Mouse (Mus musculus) kidney, postnatal 14 days (tissue): ENCODE data around the gene Trp53rka.
"Not testable (repeated sequence)": the region's sequence is repeated elsewhere in the genome, so short reads cannot be mapped to it uniquely, and the experiment has no call there.

Source experiments
- DNase-seq: peaks from one replicate; pipeline ENCODE4 v3.0.0; 2022; ENCODE audit warnings: mixed read lengths

Gene Trp53rka

GRCm38 (mm10) chr2:165492648-165493553 is at the start of gene Trp53rka:
Gene Trp53rka, minus strand, starts transcription at chr2:165493324.
- DNase-seq, result peak; percentile 90

GRCm38 (mm10) chr2:165540975-165541374 is 47.9 kb upstream of the Trp53rka start:
- no peak for DNase-seq

- DNase-seq, result no peak
Observed at GRCm38 (mm10) chr2:165533789-165534188, 40.7 kb upstream of the Trp53rka start.

DNA sequence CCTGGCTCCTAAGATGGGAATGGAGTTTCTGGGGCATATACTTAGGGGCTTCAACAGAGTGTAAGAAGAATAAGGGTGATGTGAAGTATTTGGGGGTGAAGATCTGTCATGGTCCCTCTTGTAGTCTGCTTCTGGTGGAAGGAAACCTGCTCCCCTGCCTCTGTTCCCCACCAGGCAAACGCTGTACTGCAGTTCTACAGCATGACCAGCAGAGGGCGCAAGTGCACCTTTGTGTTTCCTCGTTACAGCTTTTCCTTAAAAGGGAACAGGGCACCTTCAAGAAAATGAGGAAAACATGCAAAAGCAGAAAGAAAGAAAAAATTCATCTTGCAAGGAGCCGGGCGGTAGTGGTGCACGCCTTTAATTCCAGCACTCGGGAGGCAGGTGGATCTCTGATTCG is 36.0 kb upstream of the Trp53rka start:
- peak; percentile 50 for DNase-seq

DNA sequence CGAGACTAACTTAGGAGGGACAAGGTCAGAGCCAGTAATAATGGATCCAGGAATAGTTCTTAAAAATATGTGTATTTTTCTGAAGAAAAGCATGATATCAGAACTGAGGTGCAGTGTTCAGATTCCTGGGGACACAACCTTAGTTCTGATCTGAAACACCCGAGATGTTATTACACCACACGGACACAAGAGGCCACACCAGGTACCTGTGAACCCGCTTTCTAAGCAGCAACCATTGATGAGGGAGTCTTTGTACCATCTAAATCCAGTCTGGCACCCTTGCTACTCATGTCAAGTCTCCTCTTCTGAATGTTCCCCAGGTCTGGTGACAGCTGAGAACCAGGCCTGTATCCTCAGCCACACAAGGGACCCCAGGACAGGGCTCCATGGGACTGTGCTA is 32.5 kb upstream of the Trp53rka start:
- DNase-seq, result no peak

- DNase-seq, result no peak
Observed at GRCm38 (mm10) chr2:165515178-165515728, 22.1 kb upstream of the Trp53rka start.

- peak; percentile 77 for DNase-seq
Observed at GRCm38 (mm10) chr2:165512870-165513600, 19.9 kb upstream of the Trp53rka start.

- no peak for DNase-seq
Observed at GRCm38 (mm10) chr2:165512426-165512825, 19.3 kb upstream of the Trp53rka start.

GRCm38 (mm10) chr2:165511530-165511929 is 18.4 kb upstream of the Trp53rka start:
- not testable (repeated sequence) for DNase-seq

- DNase-seq, result not testable (repeated sequence)
Observed at GRCm38 (mm10) chr2:165510914-165511458, 17.9 kb upstream of the Trp53rka start.

- no peak for DNase-seq
Observed at GRCm38 (mm10) chr2:165510466-165510865, 17.3 kb upstream of the Trp53rka start.

- DNase-seq, result no peak
Observed at GRCm38 (mm10) chr2:165509686-165510085, 16.6 kb upstream of the Trp53rka start.

DNA sequence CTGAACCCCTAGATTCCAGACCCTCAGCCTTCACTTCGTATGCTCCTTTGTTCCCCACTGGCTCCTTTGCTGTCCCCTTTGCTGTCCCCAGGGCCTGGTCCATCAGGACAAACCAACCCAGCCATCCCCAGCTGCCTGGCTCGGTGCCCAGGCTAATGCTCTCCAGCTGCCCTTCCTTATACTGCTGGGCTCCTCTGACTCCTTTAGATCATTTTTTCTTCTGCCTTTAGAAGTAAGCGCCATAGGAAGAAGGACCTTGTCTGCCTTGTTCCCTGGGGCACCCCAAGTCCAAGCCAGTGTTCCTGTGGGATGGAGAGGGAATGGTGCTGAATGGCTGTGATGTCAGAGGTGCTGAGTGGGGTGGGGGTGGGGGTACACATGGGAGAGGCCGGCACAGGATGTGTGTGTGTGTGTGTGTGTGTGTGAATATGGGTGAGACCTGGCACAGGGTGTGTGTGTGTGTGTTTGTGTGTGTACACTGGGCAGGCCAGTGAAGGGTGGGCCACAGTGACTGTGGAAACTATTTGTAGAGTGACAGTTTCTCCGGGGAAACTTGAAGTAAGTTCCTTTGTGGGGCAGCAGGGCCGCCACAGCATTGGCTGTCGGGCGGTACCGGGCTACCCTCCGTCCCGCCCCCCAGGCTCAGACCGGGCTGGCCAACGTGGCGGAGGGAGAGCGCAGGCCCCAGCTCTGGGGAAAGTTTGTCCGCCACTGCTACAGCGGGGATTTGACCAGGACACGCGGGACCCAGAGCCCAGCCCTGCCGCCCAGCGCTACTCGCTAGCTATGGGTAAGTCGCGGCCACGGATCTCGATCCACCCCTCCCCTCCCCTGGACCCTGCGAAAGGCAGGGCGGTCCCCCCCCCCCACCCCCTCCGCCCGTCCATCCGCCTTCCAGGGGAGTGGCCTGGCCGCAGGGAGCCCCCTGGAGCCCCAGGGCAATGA is 10.4 kb upstream of the Trp53rka start, which contains the start of gene Slc2a10:
Slc2a10 (plus strand) TSS at position 529 of the 945 bp plus-strand sequence.
- peak; percentile 62 for DNase-seq

DNA sequence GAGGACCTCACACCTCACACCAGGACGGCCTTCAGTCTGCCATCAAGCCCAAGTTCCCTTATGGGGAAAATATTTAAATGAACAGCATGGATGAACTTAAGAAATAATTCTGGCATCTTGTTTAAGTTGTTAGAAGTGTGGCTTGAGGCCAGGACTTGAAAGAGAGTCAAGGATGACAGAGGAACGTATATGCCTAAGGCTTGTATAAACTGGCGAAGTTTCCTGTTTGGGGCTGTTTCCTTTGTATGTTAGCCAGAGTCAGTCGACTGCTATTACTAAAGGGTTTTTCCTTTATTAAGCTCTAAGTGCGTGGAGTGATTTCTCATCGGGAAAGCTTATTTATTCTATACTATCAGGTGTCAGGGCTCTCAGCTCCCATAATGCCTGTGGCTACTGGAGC is 5.7 kb upstream of the Trp53rka start:
- DNase-seq, result no peak

DNA sequence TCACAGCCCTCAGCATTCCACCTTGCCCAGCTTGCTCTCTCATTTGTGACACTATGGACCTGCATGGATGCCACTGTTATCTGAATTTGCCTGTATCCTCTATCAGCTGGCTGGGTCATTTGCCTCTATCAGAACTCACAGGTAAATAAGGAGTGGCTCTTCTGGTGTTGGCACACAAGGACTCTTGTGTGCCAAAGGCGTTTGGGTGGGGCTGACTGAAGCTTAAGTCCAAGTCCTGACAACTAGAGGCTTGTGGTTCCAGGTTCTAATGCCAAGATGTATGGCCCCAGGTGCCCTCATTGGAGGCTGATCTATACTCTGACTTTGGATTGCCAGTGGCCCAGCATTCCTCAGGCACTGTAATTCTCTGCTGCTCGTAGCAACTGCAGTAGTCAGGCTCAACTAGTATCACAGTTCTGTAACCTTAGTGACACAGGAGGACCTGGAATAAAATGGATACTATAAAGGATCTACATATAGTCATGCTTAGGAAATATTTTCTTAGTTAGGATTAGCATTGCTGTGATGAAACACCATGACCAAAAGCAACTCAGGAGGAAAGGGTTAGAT is 4.7 kb upstream of the Trp53rka start:
- DNase-seq, result no peak

- peak; percentile 38 for DNase-seq
Observed at GRCm38 (mm10) chr2:165496251-165496650, 3.1 kb upstream of the Trp53rka start.

GRCm38 (mm10) chr2:165494495-165494894 is 1.4 kb upstream of the Trp53rka start:
- DNase-seq, result no peak

DNA sequence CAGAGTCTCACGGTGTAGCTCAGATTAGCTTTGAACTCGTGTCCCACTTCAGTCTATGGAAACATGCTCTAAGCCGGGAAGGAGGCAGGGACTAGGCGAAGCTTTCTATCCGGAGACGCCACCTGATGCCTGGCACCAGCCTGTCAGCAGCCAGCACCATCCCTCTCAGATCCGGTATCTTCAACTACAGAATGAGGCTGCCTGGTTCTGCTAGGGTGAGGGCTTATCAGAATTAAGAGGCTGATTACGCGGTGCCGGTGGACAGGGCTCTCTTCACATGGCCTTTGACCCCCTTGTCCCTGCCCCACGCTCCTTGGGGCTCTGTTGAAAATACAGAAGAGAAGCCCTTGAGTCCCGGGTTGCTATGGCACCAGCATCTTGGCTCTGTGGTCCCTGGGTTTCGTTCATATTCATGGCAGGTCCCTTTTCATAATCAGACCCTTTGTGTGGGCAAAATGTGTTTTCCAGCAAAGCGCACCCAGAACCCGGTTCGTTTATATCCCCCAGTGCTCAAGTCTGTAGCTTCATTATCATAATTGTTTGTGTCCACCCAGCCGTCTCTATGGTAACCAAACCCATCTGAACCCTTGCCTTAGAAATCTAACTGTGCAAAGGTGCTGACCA is 575 bp upstream of the Trp53rka start:
- no peak for DNase-seq

GRCm38 (mm10) chr2:165486881-165487535 is 6.1 kb downstream of the Trp53rka start:
- DNase-seq, result peak; percentile 67

DNA sequence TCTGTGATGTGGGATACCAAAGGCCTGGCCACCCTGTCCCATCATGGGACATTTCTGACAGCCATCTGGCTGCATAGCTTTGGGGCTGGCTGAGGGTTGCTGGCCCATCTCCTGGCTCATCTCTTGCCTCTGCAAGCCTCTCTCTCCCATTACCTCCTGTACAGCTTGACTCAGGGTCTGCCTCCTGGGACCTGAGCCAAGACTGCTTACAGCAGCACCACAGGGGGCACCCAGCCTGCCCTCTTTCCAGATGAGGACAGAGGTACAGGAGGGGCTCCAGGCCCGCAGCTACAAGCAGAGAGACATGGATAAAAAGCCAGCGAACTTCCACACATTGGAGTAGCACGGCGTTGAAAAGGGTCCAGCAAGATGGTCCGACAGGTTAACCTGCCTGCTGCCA is 6.7 kb downstream of the Trp53rka start:
- DNase-seq, result no peak

DNA sequence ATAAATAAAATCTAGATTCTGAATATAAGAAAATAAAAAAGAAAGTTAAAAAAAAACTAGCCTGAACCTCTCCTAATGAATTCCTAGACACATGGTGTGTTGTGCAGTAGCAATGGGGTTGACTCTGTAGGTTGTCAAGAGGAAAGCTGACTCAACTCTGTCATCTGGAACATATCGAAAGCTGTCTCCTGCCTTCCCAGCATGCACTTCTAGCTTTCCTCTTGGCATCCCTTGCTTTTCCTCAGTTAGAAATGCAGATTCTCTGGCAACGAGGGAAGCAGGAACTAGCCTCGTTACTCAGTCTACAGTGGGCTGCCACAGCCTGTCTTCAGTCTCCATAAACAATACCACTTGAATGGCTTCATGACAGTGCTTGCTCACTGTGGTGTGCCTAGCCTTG is 7.3 kb downstream of the Trp53rka start:
- DNase-seq, result no peak
